Mouse (Mus musculus) cerebellum, postnatal 4 days (tissue): Measurements from ENCODE around the gene Carmil2.

Source experiments
- DNase-seq, 2 experiments: peaks; one replicate each; pipeline ENCODE4 v3.0.0; 2022; ENCODE audit warnings: low spot score in 2 of 2, mixed read lengths in 1 of 2

The Carmil2 gene

GRCm38 (mm10) chr8:105685796-105686308 is at the start of gene Carmil2:
Carmil2 (plus strand) TSS chr8:105686274.
- DNase-seq, result no peak

GRCm38 (mm10) chr8:105636963-105637510 is 49.0 kb upstream of the Carmil2 start, which contains the start of gene Agrp:
Agrp (minus strand) TSS chr8:105637393.
- peak; percentile 41 to 60 for DNase-seq

DNA sequence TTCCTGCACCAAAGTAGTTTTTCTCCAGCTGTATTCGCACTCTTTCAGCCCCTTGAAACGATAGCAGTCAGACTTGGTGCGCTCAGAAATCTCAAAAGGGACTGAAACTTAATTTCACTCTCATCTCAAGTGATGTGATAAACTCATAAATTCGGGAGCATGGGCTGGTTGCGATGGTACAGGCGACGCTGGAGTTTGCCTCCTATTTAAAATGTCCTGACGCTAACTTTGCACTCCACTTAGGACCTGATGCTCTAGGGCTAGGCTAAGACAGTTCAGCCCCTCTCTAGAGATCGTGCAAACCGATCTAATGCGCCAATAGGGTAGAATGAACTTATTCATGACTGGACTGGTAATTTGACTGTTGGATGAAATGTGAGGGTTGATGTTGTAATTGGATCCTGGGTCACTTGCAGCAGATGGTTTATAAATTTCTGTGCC is 48.5 kb upstream of the Carmil2 start:
- no peak for DNase-seq

GRCm38 (mm10) chr8:105638510-105638909 is 47.6 kb upstream of the Carmil2 start:
- no peak for DNase-seq

- no peak for DNase-seq
Measured at GRCm38 (mm10) chr8:105639835-105640234, 46.2 kb upstream of the Carmil2 start.

DNA sequence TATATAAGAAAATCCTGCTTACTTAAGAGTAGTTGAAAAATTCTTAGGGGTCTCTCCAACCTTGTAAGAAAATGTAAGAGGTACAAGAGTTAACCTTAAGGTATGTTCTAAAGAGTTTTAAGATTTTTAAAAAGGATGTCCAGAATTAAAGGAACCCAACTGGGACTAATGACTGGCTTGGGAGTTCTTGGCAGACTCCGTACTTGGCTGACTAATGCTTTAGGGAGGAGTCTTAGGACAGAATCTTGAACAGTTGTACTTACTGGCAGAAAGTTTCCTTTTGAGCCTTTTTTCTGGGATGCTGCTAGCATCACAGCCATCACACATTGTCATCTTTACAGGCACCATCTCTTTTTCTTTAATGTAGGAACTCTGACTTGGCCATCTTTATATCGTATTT is 45.6 kb upstream of the Carmil2 start:
- no peak for DNase-seq

GRCm38 (mm10) chr8:105645205-105645604 is 40.9 kb upstream of the Carmil2 start:
- DNase-seq, result no peak

DNA sequence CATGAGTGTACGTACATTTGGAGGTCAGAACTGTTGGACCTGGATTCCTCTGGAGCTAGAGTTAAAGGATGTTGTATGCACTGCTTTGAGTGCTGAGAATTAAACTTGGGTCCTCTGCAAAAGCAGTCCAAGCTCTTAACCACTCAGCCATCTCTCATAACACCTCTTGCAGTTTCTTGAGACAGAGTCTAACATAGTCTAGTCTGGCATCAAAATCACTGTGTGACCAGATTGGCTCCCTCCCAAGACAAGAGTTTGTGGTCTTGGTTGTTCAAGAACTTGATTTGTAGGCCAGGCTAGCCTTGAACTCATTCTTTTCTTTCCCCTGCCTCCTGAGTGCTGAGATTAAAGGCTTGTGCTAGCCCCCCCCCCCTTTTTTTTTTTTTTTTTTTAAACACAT is 37.1 kb upstream of the Carmil2 start:
- no peak for DNase-seq

GRCm38 (mm10) chr8:105657641-105658040 is 28.4 kb upstream of the Carmil2 start:
- no peak for DNase-seq

GRCm38 (mm10) chr8:105661167-105661566 is 24.9 kb upstream of the Carmil2 start:
- DNase-seq, result no peak

GRCm38 (mm10) chr8:105677891-105678290 is 8.2 kb upstream of the Carmil2 start:
- no peak for DNase-seq

DNA sequence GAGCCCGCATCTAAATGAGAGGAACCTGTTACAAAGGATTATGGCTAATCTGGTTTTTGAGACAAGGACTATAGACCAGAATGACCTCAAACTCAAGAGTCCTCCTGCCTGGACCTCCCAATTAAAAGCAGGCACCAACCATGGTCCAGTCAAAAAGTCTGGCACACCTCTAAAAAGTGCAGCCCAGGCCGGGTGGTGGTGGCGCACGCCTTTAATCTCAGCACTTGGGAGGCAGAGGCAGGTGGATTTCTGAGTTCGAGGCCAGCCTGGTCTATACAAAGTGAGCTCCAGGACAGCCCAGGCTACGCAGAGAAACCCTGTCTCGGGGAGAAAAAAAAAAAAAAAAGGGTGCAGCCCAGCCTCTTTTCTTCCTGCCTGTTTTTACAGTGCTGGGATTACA is 749 bp upstream of the Carmil2 start:
- no peak for DNase-seq

- no peak for DNase-seq
Measured at GRCm38 (mm10) chr8:105686551-105686950, 477 bp downstream of the Carmil2 start.

DNA sequence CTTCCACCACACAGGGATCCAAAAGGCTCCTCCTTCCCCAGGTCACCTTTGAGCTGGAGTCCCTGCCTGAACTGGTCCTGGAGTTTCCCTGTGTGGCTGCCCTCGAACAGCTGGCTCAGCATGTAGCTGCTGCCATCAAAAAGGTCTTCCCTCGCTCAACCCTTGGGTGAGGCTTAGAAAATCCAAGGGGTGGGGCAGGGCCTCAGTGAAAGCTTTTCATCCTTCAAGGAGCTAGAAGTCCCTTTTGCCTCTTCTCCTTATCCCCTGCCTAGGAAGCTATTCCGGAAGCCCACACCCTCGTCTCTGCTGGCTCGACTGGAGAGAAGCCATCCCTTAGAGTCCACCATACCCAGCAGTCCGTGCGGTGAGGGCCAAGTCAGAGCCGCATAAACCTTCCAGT is 1.4 kb downstream of the Carmil2 start:
- DNase-seq, result no peak

GRCm38 (mm10) chr8:105688242-105688752 is 2.2 kb downstream of the Carmil2 start:
- no peak for DNase-seq

GRCm38 (mm10) chr8:105689256-105689982 is 3.3 kb downstream of the Carmil2 start:
- no peak for DNase-seq

GRCm38 (mm10) chr8:105689983-105690360 is 3.9 kb downstream of the Carmil2 start:
- no peak for DNase-seq

DNA sequence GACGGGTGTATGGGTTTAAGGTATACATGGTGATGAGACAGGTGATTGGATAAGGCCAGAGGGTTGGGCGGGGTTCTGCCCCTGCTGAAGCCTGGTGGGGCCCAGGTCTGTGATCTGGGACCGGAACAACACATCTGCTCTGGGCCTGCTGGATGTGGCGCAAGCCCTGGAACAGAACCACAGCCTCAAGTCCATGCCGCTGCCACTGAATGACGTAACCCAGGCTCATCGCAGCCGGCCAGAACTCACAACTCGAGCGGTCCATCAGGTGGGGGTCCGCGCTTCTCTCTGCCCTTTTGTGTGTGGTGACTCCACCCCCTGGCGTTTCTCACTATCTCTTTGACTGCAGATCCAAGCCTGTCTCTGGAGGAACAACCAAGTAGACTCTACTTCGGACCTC is 4.9 kb downstream of the Carmil2 start:
- no peak for DNase-seq

DNA sequence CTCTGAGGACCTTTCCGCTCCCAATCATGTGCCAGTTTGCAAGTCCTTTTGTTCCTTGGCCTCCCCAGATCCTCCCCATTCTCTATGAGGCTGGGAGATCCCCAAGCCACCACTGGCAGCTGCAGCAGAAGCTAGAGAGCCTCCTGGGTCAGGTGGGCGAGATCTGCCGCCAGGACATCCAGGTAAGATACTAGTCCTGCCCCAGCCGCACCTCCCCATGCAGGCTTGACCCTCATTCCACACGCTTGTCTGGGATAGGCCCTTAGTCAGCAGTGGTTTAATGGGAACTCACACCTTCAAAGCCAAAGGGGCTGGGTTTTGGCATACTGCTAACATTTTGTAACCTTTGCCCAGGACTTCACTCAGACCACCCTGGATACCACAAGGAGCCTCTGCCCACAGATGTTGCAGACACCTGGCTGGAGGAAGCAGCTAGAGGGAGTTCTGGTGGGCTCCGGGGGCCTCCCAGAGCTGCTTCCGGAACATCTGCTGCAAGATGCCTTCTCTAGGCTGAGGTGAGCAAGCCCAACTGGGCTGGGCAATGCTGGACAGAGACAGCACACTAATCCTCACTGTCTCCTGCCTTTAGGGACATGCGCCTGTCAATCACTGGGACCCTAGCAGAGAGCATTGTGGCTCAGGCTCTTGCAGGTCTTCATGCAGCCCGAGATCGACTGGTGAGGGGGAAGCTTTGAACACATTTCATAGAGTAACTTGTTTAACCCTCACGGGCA is 6.5 kb downstream of the Carmil2 start:
- no peak for DNase-seq

DNA sequence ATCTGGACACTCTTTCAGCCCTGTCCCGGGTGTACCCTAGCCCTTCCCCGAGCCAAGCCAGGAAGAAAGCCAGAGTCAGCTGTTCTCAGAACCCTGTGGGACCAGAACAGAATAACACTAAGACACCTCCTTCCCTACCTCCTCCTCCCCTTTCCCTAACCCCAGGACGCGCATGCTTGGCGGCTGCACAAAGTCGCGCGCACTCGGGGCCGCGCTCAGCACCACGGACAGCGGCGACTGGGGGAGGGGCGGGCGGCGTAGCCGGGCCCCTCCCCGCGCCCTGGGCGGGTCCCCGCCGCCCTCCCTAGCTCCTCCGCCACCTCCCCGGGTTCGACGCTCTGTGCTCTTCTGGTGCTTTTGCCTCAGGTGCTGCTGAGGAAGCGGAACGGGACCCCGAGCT is 7.6 kb downstream of the Carmil2 start:
- peak; percentile 74 to 85 for DNase-seq

DNA sequence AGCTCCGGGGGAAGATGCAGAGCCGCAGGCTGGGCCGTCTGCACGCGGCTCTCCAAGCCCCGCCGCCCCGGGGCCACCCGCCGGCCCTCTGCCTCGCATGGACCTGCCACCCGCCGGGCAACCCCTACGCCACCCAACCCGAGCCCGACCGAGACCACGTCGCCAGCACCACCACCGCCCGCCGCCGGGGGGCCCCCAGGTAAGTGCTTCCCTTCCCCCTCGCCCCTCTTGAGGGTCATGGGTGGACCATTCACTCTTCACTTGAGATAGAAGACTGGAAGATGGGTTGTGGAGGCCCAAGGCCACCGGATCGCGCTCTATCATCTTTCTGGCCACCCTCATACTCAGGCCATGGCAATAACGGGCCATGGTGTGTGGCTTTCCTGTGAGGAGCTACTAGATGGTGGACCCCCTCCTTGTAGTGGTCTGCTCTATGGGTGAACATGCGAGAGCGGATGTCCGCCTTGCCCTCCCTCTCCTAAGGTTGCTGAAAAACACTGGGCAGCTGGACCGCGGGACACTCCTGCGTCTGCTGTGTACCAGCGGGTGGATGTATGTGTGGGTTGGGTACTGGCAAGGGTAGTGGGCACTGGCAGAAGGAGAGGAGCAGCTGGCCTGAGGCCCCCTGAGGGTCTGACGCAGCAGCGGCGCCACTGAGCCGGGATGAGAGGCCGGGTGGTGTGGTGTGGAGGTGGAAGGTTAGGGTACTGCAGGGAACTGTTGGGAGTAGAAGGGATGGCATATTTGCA is 8.2 kb downstream of the Carmil2 start:
- peak in 1 of 2 experiments; percentile 79 for DNase-seq
